Comparison of ENCODE assay signal across 18 mouse cellular contexts in the genomic region with DNA sequence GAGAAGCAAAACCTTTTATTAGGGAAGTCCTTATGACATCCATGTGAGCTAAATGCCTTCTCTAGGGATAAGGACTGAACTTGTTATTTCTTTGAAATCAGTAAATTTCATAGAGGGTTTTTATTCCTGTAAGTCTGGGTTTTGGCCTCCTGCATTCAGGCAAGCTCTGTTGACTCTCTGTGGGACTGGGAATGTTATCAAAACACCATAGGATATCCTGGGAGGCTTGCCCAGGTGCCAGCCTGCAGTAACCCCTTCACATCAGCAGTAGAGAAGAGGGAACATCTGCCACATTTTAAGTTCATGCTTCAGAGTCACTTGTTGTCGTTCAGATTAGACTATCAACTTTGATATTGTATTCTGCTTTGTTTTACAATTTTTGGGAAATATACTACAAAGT.
"Had no signal": no experiment of that assay in that cellular context is flagged by ENCODE, and none has a peak within 500 bp of the region (broad histone marks: within the 10 kb centered on the region; RNA-seq: fewer than 3 reads in every experiment).

No protein-coding gene starts in this region.

- ATAC-seq: liver, postnatal 0 days; lung, postnatal 0 days; midbrain, embryonic 13.5 days; midbrain, embryonic 15.5 days had no signal

- DNase-seq: liver, postnatal 0 days; lung, adult 2 months; lung, postnatal 14 days; lung, postnatal 36 days; right cerebral cortex, postnatal 14 days; thymus, adult 2 months; thymus, postnatal 25 days; thymus, postnatal 4 days had no signal

- H3K4me3 ChIP-seq: lung, embryonic 15.5 days; megakaryocyte, embryonic 14.5 days; midbrain, embryonic 13.5 days; midbrain, embryonic 15.5 days; neural tube, embryonic 12.5 days; stomach, embryonic 15.5 days had no signal

- H3K27me3 ChIP-seq: lung, embryonic 15.5 days; megakaryocyte, embryonic 14.5 days; midbrain, embryonic 13.5 days; midbrain, embryonic 15.5 days; neural tube, embryonic 12.5 days; stomach, embryonic 15.5 days had no signal

- H3K9me3 ChIP-seq: lung, embryonic 15.5 days; midbrain, embryonic 13.5 days; midbrain, embryonic 15.5 days; neural tube, embryonic 12.5 days; stomach, embryonic 15.5 days had no signal

- H3K4me1 ChIP-seq: lung, embryonic 15.5 days; megakaryocyte, embryonic 14.5 days; midbrain, embryonic 13.5 days; midbrain, embryonic 15.5 days; neural tube, embryonic 12.5 days; stomach, embryonic 15.5 days had no signal

- H3K4me2 ChIP-seq: lung, embryonic 15.5 days; midbrain, embryonic 11.5 days; midbrain, embryonic 13.5 days; midbrain, embryonic 15.5 days; neural tube, embryonic 12.5 days; stomach, embryonic 15.5 days had no signal

- H3K9ac ChIP-seq: liver, postnatal 0 days; lung, embryonic 15.5 days; midbrain, embryonic 13.5 days; midbrain, embryonic 15.5 days; neural tube, embryonic 12.5 days; stomach, embryonic 15.5 days had no signal

- H3K36me3 ChIP-seq: lung, embryonic 15.5 days; midbrain, embryonic 13.5 days; midbrain, embryonic 15.5 days; neural tube, embryonic 12.5 days; stomach, embryonic 15.5 days had no signal

- H3K27ac ChIP-seq: lung, embryonic 15.5 days; macrophage; midbrain, embryonic 13.5 days; midbrain, embryonic 15.5 days; neural tube, embryonic 12.5 days; stomach, embryonic 15.5 days; stomach, postnatal 0 days had no signal
